Mouse (Mus musculus): Measurements from ENCODE around the gene Tcf7l2. TPM values are rescaled to one million over a fixed set of nuclear protein-coding genes. Genes with fewer than 3 reads are reported as not detected.

Gene Tcf7l2
- polyA plus RNA-seq, 2 experiments: 7.8 to 18.4 TPM

- peaks cover 0 to 7% of the 10 kb centered on the region in 2 experiments; a peak in 2 of 4 replicates for H3K4me1 ChIP-seq (replicated peaks; ENCODE audit: control insufficient read depth in 2 of 2, insufficient read depth in 2 of 2, low read length in 1 of 2)
- peak overlapping the region; percentile 61 for H3K4me2 ChIP-seq (ENCODE audit: low read depth)
- peak overlapping the region; percentile 61 to 80 for H3K4me3 ChIP-seq (ENCODE audit: insufficient read depth in 1 of 2, low read depth in 2 of 2, low read length in 2 of 2)
- TF ChIP-seq EP300 (IDR thresholded peaks at IDR 0.05; ENCODE audit: low read depth) (no peak), CTCF (IDR thresholded peaks at IDR 0.05; ENCODE audit: low read depth) (no peak)
- DNase-seq (ENCODE audit: low read depth in 3 of 3, low spot score in 3 of 3) (no peak), ATAC-seq (ENCODE audit: insufficient read depth) (0 out of 2 replicates have a peak, but pooled peaks have one; percentile 19)
- 1% methylated on average over 47 of the region's 47 CpGs for WGBS (ENCODE audit: insufficient replicate concordance)
- H3K36me3 ChIP-seq (replicated peaks; ENCODE audit: control insufficient read depth, insufficient read depth, low read depth): no peaks in the 10 kb centered on the region
- H3K9me3 ChIP-seq (ENCODE audit: control insufficient read depth, low read length): no peaks in the 10 kb centered on the region
- peak overlapping the region; percentile 56 for H3K9ac ChIP-seq (replicated peaks)
- H3K27ac ChIP-seq: peak overlapping the region; percentile 34; the same call in 1 of the 2 replicates
- H3K27me3 ChIP-seq (ENCODE audit: control insufficient read depth, insufficient read depth, low read length): peaks cover 74% of the 10 kb centered on the region
These were observed 2.2 kb downstream of the Tcf7l2 start for GRCm38 (mm10) chr19:55743557-55744441.

GRCm38 (mm10) chr19:55744576-55745191 is 3.1 kb downstream of the Tcf7l2 start:
- no peak for TF ChIP-seq EP300 (IDR thresholded peaks at IDR 0.05; ENCODE audit: low read depth)
- TF ChIP-seq CTCF (IDR thresholded peaks at IDR 0.05; ENCODE audit: low read depth): no peak

GRCm38 (mm10) chr19:55745192-55745578 is 3.6 kb downstream of the Tcf7l2 start:
- no peak overlapping the region for H3K4me3 ChIP-seq (ENCODE audit: insufficient read depth in 1 of 2, low read depth in 2 of 2, low read length in 2 of 2)
- peaks cover 0 to 8% of the 10 kb centered on the region in 2 experiments; a peak in 2 of 4 replicates for H3K4me1 ChIP-seq (replicated peaks; ENCODE audit: control insufficient read depth in 2 of 2, insufficient read depth in 2 of 2, low read length in 1 of 2)
- no peaks in the 10 kb centered on the region for H3K9me3 ChIP-seq (ENCODE audit: control insufficient read depth, low read length)
- no peak for ATAC-seq (ENCODE audit: insufficient read depth)
- H3K27ac ChIP-seq: no peak overlapping the region
- peaks cover 74% of the 10 kb centered on the region for H3K27me3 ChIP-seq (ENCODE audit: control insufficient read depth, insufficient read depth, low read length)
- no peaks in the 10 kb centered on the region for H3K36me3 ChIP-seq (replicated peaks; ENCODE audit: control insufficient read depth, insufficient read depth, low read depth)
- TF ChIP-seq CTCF (IDR thresholded peaks at IDR 0.05; ENCODE audit: low read depth) (no peak), EP300 (IDR thresholded peaks at IDR 0.05; ENCODE audit: low read depth) (no peak)
- no peak overlapping the region for H3K9ac ChIP-seq (replicated peaks)
- peak overlapping the region; percentile 61 for H3K4me2 ChIP-seq (ENCODE audit: low read depth)
- 31% methylated on average over 9 of the region's 9 CpGs for WGBS (ENCODE audit: insufficient replicate concordance)
- DNase-seq (ENCODE audit: low read depth in 3 of 3, low spot score in 3 of 3): no peak

More at GRCm38 (mm10) chr19:55744576-55745191, 3.1 kb downstream of the Tcf7l2 start:
- ATAC-seq (ENCODE audit: insufficient read depth) (no peak), DNase-seq (ENCODE audit: low read depth in 3 of 3, low spot score in 3 of 3) (no peak)
- Histone ChIP-seq H3K9me3 (ENCODE audit: control insufficient read depth, low read length) (no peaks in the 10 kb centered on the region), H3K27me3 (ENCODE audit: control insufficient read depth, insufficient read depth, low read length) (peaks cover 74% of the 10 kb centered on the region), H3K27ac (no peak overlapping the region), H3K36me3 (replicated peaks; ENCODE audit: control insufficient read depth, insufficient read depth, low read depth) (no peaks in the 10 kb centered on the region), H3K9ac (replicated peaks) (no peak overlapping the region), H3K4me2 (ENCODE audit: low read depth) (peak overlapping the region; percentile 61), H3K4me3 (ENCODE audit: insufficient read depth in 1 of 2, low read depth in 2 of 2, low read length in 2 of 2) (peak overlapping the region; percentile 19 to 61; a peak in 3 of 4 replicates), H3K4me1 (replicated peaks; ENCODE audit: control insufficient read depth in 2 of 2, insufficient read depth in 2 of 2, low read length in 1 of 2) (peaks cover 0 to 7% of the 10 kb centered on the region in 2 experiments; a peak in 2 of 4 replicates)
- 7% methylated on average over 21 of the region's 21 CpGs for whole genome bisulfite sequencing (ENCODE audit: insufficient replicate concordance)

GRCm38 (mm10) chr19:55746241-55746640 is 4.6 kb downstream of the Tcf7l2 start:
- no peak overlapping the region for H3K4me2 ChIP-seq (ENCODE audit: low read depth)
- H3K9me3 ChIP-seq (ENCODE audit: control insufficient read depth, low read length): no peaks in the 10 kb centered on the region
- no peak overlapping the region for H3K9ac ChIP-seq (replicated peaks)
- H3K4me3 ChIP-seq (ENCODE audit: insufficient read depth in 1 of 2, low read depth in 2 of 2, low read length in 2 of 2): no peak overlapping the region
- peaks cover 0 to 7% of the 10 kb centered on the region in 2 experiments; a peak in 2 of 4 replicates for H3K4me1 ChIP-seq (replicated peaks; ENCODE audit: control insufficient read depth in 2 of 2, insufficient read depth in 2 of 2, low read length in 1 of 2)
- WGBS (ENCODE audit: insufficient replicate concordance): 32% methylated on average over 5 of the region's 5 CpGs
- H3K27me3 ChIP-seq (ENCODE audit: control insufficient read depth, insufficient read depth, low read length): peaks cover 67% of the 10 kb centered on the region
- H3K27ac ChIP-seq: no peak overlapping the region
- ATAC-seq (ENCODE audit: insufficient read depth) (no peak), DNase-seq (ENCODE audit: low read depth in 3 of 3, low spot score in 3 of 3) (no peak)
- no peaks in the 10 kb centered on the region for H3K36me3 ChIP-seq (replicated peaks; ENCODE audit: control insufficient read depth, insufficient read depth, low read depth)
- TF ChIP-seq EP300 (IDR thresholded peaks at IDR 0.05; ENCODE audit: low read depth) (no peak), CTCF (IDR thresholded peaks at IDR 0.05; ENCODE audit: low read depth) (no peak)

Data from liver, embryonic 14.5 days (tissue).